Mouse (Mus musculus): ENCODE measurements around the gene Zic1.

Gene Zic1

DNA sequence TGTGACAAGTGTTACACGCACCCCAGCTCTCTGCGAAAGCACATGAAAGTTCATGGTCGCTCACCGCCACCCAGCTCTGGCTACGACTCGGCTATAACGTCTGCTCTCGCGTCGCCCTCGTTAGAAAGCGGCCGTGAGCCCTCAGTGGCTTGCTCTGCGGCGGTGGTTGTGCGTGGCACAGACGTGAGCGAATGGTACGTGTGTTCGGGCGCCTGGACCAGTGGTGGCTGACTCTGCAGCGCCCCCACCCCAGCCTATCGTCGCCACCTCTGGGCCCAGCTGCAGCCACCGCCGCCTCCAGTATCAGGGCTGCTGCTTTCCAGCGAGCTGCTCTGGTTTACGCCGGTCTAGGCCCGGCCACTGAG lies 18.5 kb upstream of the Zic1 start:
- peak; percentile 59 for DNase-seq

DNA sequence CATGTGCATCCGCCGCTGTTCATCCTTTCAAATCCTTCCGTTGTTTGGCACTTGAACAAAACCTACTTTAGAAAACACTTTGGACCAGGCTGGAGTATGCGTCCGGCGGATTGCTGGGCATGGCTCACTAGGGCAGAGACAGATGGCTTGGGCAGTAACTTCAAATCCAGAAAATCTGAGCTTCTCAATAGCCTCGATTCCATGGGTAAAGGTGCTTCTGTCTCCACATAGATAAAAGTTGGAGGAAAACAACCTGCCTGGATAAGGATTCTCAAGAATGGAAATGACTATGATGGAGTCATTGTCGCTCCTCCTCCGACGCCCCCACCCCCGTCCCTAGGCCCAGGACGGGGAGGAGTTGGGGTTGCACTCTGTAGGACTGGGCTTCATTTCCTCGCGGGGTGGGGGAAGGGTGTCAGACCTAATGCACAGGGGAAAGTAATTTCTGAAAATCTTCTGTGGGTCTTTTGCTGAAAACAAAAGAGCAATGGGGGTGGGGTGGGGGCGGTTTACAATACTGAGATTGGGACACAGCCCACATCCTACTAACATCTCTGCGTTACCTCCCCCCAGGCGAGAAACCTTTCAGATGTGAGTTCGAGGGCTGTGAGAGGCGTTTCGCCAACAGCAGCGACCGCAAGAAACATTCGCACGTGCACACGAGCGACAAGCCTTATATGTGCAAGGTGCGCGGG lies 18.0 kb upstream of the Zic1 start:
- DNase-seq: peak; percentile 72 to 76

DNA sequence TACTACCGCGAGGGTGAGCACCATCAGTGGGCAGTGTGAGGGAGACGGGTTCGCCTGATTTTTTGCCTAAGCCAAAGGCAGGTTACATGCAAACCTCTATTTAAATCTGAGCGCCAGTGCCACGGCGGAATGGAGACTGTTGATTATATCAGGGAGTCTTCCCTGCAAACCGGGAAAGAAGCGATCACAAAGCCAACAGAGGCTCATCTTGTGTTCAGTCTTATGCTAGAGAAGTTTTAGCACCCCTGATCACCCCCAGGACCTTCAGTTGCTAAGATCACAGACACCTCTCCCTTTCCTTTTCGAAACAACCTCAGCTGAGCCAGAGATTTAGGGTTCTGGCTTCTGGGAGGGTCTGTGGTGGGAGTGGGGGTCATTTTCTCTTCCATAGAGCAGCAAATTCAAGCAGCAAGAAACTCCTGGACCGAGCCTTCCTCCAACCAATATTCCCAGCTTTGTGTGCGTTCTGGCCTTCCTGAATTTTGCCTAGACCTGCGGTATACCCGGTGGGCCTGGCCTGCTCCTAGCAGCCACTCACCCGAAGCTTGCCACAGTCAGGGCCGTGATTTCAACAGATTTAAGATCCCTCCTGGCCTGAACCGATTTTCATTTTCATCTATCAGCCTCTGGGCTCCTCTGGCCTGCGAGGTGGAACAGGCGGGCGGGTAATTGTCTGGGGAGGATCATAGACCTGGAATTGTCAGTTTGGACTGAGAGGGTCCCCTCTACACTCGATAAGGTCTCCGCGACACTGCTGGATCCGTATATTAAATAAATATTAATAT lies 17.1 kb upstream of the Zic1 start:
- peak; percentile 45 to 69 for DNase-seq

- no peak for DNase-seq
These were observed 16.4 kb upstream of the Zic1 start for GRCm38 (mm10) chr9:91382111-91382379.

DNA sequence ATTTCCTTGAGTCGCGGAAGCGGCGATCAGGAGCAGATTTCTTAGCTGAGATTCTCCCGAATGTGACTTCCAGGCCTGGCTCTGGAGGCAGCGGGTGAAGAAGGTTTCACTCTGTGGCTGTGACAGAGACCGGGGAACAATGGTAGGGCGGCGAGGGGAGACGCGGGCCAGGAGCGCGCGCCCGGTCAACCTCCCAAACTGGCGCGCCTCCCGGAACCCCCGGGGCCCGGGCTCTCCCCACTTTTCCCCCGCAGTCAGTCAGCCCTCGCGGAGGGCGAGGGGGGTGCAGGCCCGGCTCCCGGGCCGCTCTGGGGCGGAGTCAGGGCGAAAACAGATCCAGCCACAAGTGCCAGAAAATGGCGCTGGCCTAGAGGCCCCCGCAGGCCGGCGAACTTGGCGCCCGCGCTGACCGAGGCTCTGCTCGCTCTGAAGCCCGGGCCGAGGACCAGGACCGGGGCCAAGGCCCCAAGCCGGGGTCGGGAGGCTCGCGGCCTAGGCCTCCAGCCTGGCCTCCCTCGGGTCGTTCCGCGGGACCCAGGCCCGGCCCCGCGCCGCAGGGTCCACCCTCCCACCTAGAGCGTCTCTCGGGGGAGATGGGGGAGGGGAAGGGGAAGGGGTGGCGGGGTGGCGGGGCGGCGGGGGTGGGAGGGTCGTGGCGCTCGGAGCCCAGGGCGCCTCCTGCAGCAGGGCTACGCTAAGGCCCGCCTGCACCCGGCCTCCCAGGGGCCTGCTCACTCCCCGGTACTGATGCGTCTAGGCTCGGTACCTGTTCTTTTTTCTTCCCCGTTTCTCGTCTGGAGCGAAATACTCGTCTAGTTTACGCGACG lies 15.9 kb upstream of the Zic1 start:
- peak; percentile 90 to 92 for DNase-seq

GRCm38 (mm10) chr9:91380458-91380914 lies 14.9 kb upstream of the Zic1 start:
- DNase-seq: peak; percentile 60 to 72

- peak in 1 of 2 experiments; percentile 34 for DNase-seq
These were observed 14.3 kb upstream of the Zic1 start for GRCm38 (mm10) chr9:91379781-91380457.

DNA sequence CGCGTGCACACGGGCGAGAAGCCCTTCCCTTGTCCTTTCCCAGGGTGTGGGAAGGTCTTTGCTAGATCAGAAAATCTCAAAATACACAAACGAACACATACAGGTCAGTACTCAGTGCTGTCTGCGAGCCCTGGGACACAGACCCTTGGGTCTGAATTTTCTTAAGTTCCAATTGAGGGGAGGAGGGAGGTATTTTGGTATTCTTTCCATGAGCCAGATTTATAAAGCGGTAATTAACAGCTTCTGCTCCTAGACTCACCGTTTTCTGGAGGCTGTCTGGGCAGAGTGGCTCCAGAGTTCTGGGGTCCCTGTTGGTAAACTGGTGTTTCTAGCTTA lies 13.7 kb upstream of the Zic1 start:
- DNase-seq: no peak

DNA sequence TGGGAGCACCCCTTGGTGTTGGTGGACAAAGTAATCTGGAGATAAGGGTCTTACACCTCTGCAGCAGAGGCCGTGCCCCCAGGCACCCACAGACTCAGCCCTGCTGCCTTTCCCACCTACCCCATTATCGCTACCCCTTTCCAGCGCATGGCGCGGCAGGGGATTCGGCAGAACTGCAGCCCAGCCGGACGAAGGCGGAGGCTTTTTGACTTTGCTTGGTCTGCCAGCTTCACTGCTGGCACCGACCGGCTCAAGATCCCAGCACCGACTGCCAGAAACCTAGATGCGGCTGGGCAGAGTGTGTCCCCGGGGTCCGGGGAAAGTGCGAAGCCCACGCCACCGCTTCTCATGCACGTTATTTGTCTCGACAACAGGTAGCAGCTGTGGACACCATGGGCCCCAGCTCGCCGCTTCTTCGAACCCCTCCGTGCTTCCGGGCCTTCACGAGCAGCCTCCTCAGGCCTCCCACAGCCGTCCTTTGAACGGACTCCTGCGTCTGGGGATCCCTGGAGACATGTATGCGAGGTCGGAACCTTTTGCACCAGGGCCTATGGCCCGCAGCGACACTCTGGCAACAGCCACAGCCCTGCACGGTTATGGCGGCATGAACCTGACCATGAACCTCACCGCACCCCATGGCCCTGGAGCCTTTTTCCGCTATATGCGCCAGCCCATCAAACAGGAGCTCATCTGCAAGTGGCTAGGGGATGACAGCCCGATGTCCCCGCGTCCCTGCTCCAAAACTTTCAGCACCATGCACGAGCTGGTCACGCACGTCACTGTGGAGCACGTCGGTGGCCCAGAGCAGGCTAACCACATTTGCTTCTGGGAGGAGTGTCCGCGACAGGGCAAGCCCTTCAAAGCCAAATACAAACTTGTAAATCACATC lies 13.0 kb upstream of the Zic1 start:
- peak; percentile 69 to 77 for DNase-seq

DNA sequence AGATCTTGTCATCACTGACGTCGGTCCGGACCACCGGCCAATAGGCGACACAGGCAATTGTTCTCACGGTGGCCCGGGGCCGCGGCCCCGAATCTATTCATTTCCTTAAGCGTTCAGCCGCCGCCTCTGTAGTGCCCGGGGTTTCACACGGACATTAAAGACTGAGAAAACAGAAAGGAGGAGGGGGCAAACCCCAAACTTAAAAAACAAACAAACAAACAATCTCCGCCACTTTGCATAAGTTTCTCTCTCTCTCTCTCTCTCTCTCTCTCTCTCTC lies 12.2 kb upstream of the Zic1 start:
- DNase-seq: peak; percentile 76 to 77

GRCm38 (mm10) chr9:91377036-91377872 lies 11.6 kb upstream of the Zic1 start:
- peak; percentile 49 to 69 for DNase-seq

DNA sequence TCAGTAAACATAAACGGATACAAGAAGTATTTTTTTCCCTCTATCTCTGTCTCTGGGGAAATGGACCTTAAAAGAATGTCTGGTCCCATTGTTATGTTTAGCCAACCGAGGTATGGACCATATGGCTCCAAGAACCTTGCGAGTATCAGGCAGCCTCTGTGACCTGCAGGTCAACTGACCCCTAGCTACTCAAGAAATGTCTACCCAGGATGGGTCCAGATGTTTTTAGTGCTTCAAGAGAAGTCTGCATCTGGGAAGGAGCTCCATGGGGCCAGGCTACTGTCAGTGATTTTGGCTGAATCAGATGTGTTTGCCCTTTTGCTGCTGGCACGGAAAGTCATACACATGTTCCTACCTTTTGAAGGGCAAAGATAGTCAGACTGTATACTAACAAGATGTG lies 9.1 kb upstream of the Zic1 start:
- DNase-seq: no peak

DNA sequence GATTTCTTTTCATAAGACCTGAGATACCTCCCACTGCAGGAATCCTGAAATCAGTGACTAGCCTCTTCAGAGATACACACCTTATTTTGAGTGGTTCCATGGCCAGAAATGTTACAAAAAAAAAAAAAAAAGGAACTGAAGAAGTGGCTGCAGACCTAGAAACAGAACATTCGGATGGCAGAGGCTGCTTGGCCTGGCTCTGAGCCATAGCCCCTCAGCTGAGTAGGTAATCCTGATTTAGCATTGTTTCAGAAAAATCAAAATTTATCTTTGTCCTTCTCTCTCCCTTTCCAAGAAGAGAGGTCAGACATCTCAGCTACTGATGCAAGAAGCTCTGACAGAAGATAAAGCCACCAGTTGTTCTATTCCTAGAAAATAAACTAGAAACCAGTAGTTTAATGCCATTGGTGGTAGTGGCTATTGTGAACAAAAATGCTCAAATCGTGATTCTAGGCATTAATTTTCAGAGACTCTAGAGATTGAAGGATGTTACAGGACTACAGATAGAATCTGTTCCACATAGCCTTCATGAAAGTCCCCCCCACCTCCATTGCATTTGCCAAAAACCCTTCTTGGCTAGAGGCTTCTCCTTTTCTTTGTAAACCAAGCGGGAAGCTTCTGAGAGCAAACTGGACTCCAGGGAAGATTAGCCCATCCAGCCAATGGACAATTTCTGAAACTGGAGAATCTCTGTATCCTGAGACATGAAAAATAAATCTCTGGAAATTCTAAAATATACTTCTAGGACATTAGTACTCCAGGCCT lies 8.4 kb upstream of the Zic1 start:
- DNase-seq: no peak

GRCm38 (mm10) chr9:91371608-91372007 lies 6.0 kb upstream of the Zic1 start:
- peak in 1 of 2 experiments; percentile 27 for DNase-seq

DNA sequence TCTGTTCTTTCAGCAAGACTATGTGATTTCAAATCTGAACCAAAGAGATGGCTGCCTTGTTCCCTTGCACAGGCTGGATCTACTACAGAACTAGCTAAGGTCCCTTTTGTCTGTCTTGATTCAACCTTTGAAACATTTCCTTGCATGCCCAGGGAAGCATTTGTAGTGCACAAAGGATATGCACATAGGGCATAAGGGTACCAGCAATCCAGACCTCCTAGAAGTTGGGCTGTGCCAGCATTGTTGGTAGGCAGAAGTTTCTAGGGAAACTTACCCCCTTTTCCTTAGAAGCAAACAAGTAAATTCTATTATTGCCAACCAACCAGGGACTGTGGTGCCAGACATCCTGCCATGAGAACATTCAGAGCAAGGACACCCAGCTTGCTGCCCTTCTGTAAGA lies 5.4 kb upstream of the Zic1 start:
- DNase-seq: peak in 1 of 2 experiments; percentile 32

DNA sequence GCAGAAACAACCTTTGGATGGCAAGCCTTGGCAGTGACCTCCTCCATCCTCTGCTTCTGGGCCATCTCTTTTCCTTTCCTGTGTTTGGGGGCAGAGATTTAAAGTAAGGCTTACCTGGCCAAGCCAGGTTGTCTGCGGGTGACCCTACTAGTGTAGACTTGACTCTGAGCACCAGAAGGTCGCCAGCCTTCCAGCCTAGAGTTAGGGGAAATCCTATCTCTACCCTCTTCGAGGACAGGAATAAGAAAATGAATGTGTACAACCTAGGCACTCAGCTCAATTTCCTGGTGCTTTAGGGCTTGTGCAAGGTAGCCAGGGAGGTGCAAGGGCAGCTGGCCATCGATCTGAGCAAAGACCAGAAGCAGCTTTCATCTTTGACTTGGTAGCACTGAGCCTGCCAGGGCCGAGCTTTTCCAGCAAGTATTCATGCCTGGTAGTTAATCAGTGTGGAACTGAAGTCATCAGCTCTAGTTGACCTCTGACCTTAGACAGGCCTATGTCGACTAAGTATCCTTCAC lies 4.6 kb upstream of the Zic1 start:
- DNase-seq: peak; percentile 49 to 58

- DNase-seq: peak; percentile 42 to 60
These were observed 3.8 kb upstream of the Zic1 start for GRCm38 (mm10) chr9:91369293-91369991.

DNA sequence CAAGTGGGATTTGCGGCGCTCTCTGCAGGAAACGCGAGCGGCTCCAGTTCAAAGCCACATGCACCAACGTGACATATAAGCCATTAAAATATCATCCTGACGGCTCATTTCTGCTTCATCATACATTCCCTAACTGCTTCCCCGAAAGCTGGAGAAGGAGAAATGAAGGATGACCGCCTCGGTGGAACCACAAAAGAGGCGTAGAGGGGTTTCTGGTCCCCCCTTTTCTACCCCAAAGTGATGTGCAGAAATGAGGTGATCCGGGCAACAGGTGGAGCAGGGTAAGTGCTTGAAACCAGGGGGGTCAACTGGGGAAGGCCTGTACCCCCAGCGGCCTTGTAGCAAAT lies 3.3 kb upstream of the Zic1 start:
- DNase-seq: peak in 1 of 2 experiments; percentile 53

DNA sequence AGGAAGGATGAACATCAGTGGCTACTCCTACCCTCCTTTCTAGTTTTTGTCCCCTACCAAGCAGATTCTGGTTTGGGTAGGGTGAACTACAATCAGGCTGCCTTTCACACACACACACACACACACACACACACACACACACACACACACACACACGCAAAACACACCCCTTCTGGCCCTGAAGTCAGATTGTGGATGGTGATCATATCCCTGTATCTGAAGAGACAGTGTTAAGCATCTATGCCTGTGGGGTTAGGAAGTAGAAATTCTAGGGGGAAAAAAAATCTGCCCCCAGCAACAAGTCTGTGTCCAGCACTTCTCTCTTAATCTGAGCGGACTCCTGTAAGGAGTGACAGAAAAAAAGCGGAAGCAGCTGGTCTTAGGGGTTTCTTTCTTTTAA lies 2.5 kb upstream of the Zic1 start:
- peak; percentile 37 to 62 for DNase-seq

All from cerebellum, postnatal 36 days (tissue).